Mouse (Mus musculus) left cerebral cortex, postnatal 4 days (tissue): ENCODE measurements at regions not wholly inside any gene's neighbourhood (a gene's known extent, or its start where the extent isn't known, plus 50 kb on each side); places are given as distances from the start of the nearest gene placed in this dataset.

Source experiments
- DNase-seq: peaks from one replicate; pipeline ENCODE4 v3.0.0-alpha.2; 2022
- intact Hi-C: fragments of 180-260 bp; cut with DNase I; formaldehyde crosslinking; loops from one replicate; pipeline ENCODE4 v1.15.1; 2025

- no peak for DNase-seq
- intact Hi-C loops, result no loop called here
These were observed 204.4 kb upstream of the Clec14a start for GRCm38 (mm10) chr12:58473511-58473910.

GRCm38 (mm10) chr12:58460465-58460864, 191.4 kb upstream of the Clec14a start:
- DNase-seq, result no peak
- intact Hi-C loops, result no loop called here

GRCm38 (mm10) chr12:58454828-58455227, 185.7 kb upstream of the Clec14a start:
- intact Hi-C loops, result no loop called here
- no peak for DNase-seq

- no peak for DNase-seq
- intact Hi-C loops, result no loop called here
These were observed 173.9 kb upstream of the Clec14a start for GRCm38 (mm10) chr12:58443007-58443406.

- DNase-seq, result no peak
- intact Hi-C loops, result no loop called here
These were observed 172.9 kb upstream of the Clec14a start for GRCm38 (mm10) chr12:58441962-58442361.

- DNase-seq, result no peak
- intact Hi-C loops, result no loop called here
These were observed 171.6 kb upstream of the Clec14a start for GRCm38 (mm10) chr12:58440666-58441065.

GRCm38 (mm10) chr12:58437031-58437430, 167.9 kb upstream of the Clec14a start:
- intact Hi-C loops, result no loop called here
- DNase-seq, result no peak

GRCm38 (mm10) chr12:58434504-58434903, 165.4 kb upstream of the Clec14a start:
- intact Hi-C loops, result no loop called here
- DNase-seq, result no peak

GRCm38 (mm10) chr12:58429929-58430328, 160.8 kb upstream of the Clec14a start:
- no peak for DNase-seq
- intact Hi-C loops, result loop anchor here (10.0 kb wide), 1 partner anchor 215 kb away; the partner anchor contains the start of gene Sstr1

- intact Hi-C loops, result loop anchor here (10.0 kb wide), 1 partner anchor 212 kb away; the partner anchor contains the start of gene Sstr1
- no peak for DNase-seq
These were observed 157.7 kb upstream of the Clec14a start for GRCm38 (mm10) chr12:58426758-58427157.

- no peak for DNase-seq
- intact Hi-C loops, result loop anchor here (10.0 kb wide), 1 partner anchor 211 kb away; the partner anchor contains the start of gene Sstr1
These were observed 156.9 kb upstream of the Clec14a start for GRCm38 (mm10) chr12:58425961-58426360.

GRCm38 (mm10) chr12:58423581-58423980, 154.5 kb upstream of the Clec14a start:
- intact Hi-C loops, result loop anchor here (10.0 kb wide), 1 partner anchor 209 kb away; the partner anchor contains the start of gene Sstr1
- DNase-seq, result no peak

- DNase-seq, result no peak
- intact Hi-C loops, result no loop called here
These were observed 132.8 kb upstream of the Clec14a start for GRCm38 (mm10) chr12:58401904-58402303.

GRCm38 (mm10) chr12:58360258-58360657, 91.2 kb upstream of the Clec14a start:
- intact Hi-C loops, result no loop called here
- no peak for DNase-seq

- intact Hi-C loops, result no loop called here
- DNase-seq, result no peak
These were observed 65.1 kb upstream of the Clec14a start for GRCm38 (mm10) chr12:58334163-58334562.

- intact Hi-C loops, result no loop called here
- no peak for DNase-seq
These were observed 60.8 kb upstream of the Clec14a start for GRCm38 (mm10) chr12:58329913-58330312.

GRCm38 (mm10) chr12:58323953-58324352, 54.9 kb upstream of the Clec14a start:
- DNase-seq, result no peak
- intact Hi-C loops, result no loop called here
